Mouse (Mus musculus): ENCODE data around the gene Nr3c2.

DNA sequence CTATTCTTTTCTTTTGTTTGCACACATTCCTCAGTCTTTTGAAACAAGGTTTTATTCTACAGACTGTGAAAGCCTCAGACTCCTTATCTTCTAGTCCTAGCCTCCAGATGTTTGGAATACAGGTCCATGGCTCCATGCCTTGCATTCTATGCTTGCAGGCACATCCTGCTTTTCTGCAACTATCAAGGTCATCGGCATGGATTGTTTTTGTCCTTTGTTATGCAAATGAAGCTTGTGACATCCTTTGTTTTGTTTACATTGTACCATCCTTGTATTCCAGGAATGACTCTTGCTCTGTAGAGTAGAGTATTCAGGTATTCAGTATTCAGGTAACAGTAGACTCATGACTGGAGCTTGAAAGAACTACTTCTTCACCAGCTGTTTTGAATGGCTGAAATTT lies 36.2 kb upstream of the Nr3c2 start:
- no peak for TF ChIP-seq CTCF (IDR thresholded peaks at IDR 0.05; ENCODE audit: low read depth)
- no peak for TF ChIP-seq EP300 (optimal IDR thresholded peaks at IDR 0.05)
